7 mouse cellular contexts compared by ENCODE assay signal in the genomic region with DNA sequence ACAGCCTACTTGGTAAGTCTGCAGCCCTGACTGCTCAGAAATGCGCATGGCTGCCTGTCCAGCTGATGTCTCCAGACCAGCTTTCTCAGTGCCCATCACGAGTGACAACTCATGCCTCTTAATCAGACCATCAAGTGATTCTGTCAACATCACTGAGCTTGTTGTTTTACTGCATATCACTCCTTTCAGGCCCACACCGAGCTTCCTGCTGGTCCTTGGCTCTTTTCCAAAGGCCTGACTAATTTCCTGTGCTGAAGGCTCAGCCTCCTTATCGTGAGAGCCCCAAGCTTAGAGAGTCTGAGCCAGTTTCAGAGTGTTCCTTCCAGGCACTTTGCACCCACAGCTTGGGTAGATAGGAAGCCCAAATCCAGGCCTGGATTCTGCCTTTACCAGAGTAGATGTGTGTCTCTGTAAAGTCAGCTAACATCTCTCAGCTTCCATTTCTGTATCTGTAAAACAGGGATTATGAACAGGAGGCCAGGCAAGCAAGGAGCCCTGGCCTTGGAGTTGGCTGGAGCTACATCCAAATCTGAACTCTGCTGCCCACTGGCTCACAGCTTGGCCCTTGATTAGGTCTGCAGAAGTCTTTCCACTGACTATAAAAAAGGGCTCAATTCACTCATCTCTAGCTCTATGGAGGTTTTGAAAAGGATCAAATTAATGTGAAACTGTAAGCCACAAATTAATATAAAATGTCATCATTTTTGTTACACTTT. TPM values are rescaled to one million over a fixed set of nuclear protein-coding genes. Genes with fewer than 3 reads are reported as not detected.
DNase-seq lines count a peak whose midpoint lies in the region; ATAC-seq lines count a peak whose summit lies in the region.

No protein-coding gene starts in this region.

- peak; percentile 21 for DNase-seq in retina, postnatal 1 day
- no peak for DNase-seq in retina, embryonic 14.5 days (ENCODE audit: low spot score)
- DNase-seq in adrenal gland, postnatal 14 days, result peak; percentile 64
- DNase-seq in forelimb bud, embryonic 11.5 days (ENCODE audit: low read depth, low spot score), result peak; percentile 14
- peak; percentile 29 to 30 for DNase-seq in kidney, adult 8-10 months
- DNase-seq in lung, postnatal 4 days, result peak; percentile 68 to 72

- ATAC-seq in erythroid progenitor cell, adult 5-6 weeks (replicated peaks; ENCODE audit: low FRiP score, poor library complexity, severe bottlenecking), result no peak

RNA-seq across cellular contexts. Expression of a gene that starts 51.5 kb away (rescaled TPM):
- total RNA-seq in adrenal gland, postnatal 14 days (2021), result 25.2 and 29.1 TPM in 2 replicates
- total RNA-seq in erythroid progenitor cell, adult 5-6 weeks (2015; ENCODE audit: low replicate concordance), result 24.1 and 28.1 TPM in 2 replicates
- 18.1 and 37.9 TPM in 2 replicates for total RNA-seq in erythroid progenitor cell, adult 5-6 weeks (2017; ENCODE audit: low replicate concordance)
